Mouse (Mus musculus) frontal cortex, adult (tissue): Measurements from ENCODE around the gene Rnf144a.
"Not testable (repeated sequence)": the region's sequence is repeated elsewhere in the genome, so short reads cannot be mapped to it uniquely, and the experiment has no call there.

Source experiments
- ATAC-seq: cut with Nextera tagmentation; 2 replicates; pipeline ENCODE4 v1.9.2; 2017; ENCODE audit warnings: mild to moderate bottlenecking, moderate library complexity, mixed read lengths; ENCODE audit not compliant: low TSS enrichment

The Rnf144a gene

GRCm38 (mm10) chr12:26415104-26415771 lies at the start of gene Rnf144a:
Rnf144a (minus strand) TSS chr12:26415254.
- peak; percentile 76 for ATAC-seq

GRCm38 (mm10) chr12:26460091-26460490 lies 45.0 kb upstream of the Rnf144a start:
- ATAC-seq = no peak

- peak; percentile 50; the same call in 1 of the 2 replicates for ATAC-seq
Observed at GRCm38 (mm10) chr12:26456028-26456698, 41.1 kb upstream of the Rnf144a start, which contains the start of gene Rsad2. Rsad2 (minus strand) TSS chr12:26456452.

- no peak for ATAC-seq
Observed at GRCm38 (mm10) chr12:26454682-26455081, 39.6 kb upstream of the Rnf144a start.

GRCm38 (mm10) chr12:26452951-26453350 lies 37.9 kb upstream of the Rnf144a start:
- ATAC-seq = no peak

- ATAC-seq = no peak
Observed at GRCm38 (mm10) chr12:26451150-26451549, 36.1 kb upstream of the Rnf144a start.

GRCm38 (mm10) chr12:26449483-26449882 lies 34.4 kb upstream of the Rnf144a start:
- ATAC-seq = no peak

GRCm38 (mm10) chr12:26446377-26447045 lies 31.5 kb upstream of the Rnf144a start:
- no peak for ATAC-seq

GRCm38 (mm10) chr12:26444511-26444910 lies 29.5 kb upstream of the Rnf144a start:
- ATAC-seq = no peak

- peak; percentile 52; the same call in 1 of the 2 replicates for ATAC-seq
Observed at GRCm38 (mm10) chr12:26444054-26444453, 29.0 kb upstream of the Rnf144a start.

- ATAC-seq = no peak
Observed at GRCm38 (mm10) chr12:26439366-26439765, 24.3 kb upstream of the Rnf144a start.

GRCm38 (mm10) chr12:26437950-26438349 lies 22.9 kb upstream of the Rnf144a start:
- no peak for ATAC-seq

GRCm38 (mm10) chr12:26436334-26436733 lies 21.3 kb upstream of the Rnf144a start:
- no peak for ATAC-seq

- not testable (repeated sequence) for ATAC-seq
Observed at GRCm38 (mm10) chr12:26428771-26429170, 13.7 kb upstream of the Rnf144a start.

- ATAC-seq = no peak
Observed at GRCm38 (mm10) chr12:26424841-26425240, 9.8 kb upstream of the Rnf144a start.

GRCm38 (mm10) chr12:26418322-26418721 lies 3.3 kb upstream of the Rnf144a start:
- no peak for ATAC-seq

- no peak for ATAC-seq
Observed at GRCm38 (mm10) chr12:26416636-26417295, 1.7 kb upstream of the Rnf144a start.

GRCm38 (mm10) chr12:26414451-26415103 lies 477 bp downstream of the Rnf144a start:
- peak; percentile 39 for ATAC-seq

- ATAC-seq = no peak
Observed at GRCm38 (mm10) chr12:26413961-26414411, 1.1 kb downstream of the Rnf144a start.

GRCm38 (mm10) chr12:26412802-26413201 lies 2.3 kb downstream of the Rnf144a start:
- ATAC-seq = 0 out of 2 replicates have a peak, but pooled peaks have one; percentile 7

GRCm38 (mm10) chr12:26411841-26412450 lies 3.1 kb downstream of the Rnf144a start:
- ATAC-seq = no peak
